Mouse (Mus musculus) thymus, postnatal 36 days (tissue): Measurements from ENCODE around the gene Serpina10.
A peak's percentile ranks its signal among the peaks of the same experiment; 100 is the strongest.
"Not testable (repeated sequence)": the region's sequence is repeated elsewhere in the genome, so short reads cannot be mapped to it uniquely, and the experiment has no call there.

Experiments
- DNase-seq, 2 experiments: peaks; one replicate each; pipeline ENCODE4 v3.0.0; 2022; ENCODE audit warnings: mixed read lengths in 2 of 2

The Serpina10 gene

GRCm38 (mm10) chr12:103631203-103631612, at the start of gene Serpina10:
Gene Serpina10, minus strand, starts transcription at chr12:103631444.
- no peak for DNase-seq

- DNase-seq, result not testable (repeated sequence)
Measured at GRCm38 (mm10) chr12:103679853-103680252, 48.6 kb upstream of the Serpina10 start.

GRCm38 (mm10) chr12:103676039-103676438, 44.8 kb upstream of the Serpina10 start, which contains the start of gene Serpina16:
Gene Serpina16, minus strand, starts transcription at chr12:103676139.
- DNase-seq, result no peak

GRCm38 (mm10) chr12:103673179-103673578, 41.9 kb upstream of the Serpina10 start:
- no peak for DNase-seq

GRCm38 (mm10) chr12:103671483-103671882, 40.2 kb upstream of the Serpina10 start:
- DNase-seq, result no peak

GRCm38 (mm10) chr12:103670964-103671363, 39.7 kb upstream of the Serpina10 start:
- DNase-seq, result no peak

- DNase-seq, result no peak
Measured at GRCm38 (mm10) chr12:103670344-103670743, 39.1 kb upstream of the Serpina10 start.

GRCm38 (mm10) chr12:103665286-103665685, 34.0 kb upstream of the Serpina10 start:
- no peak for DNase-seq

- DNase-seq, result not testable (repeated sequence)
Measured at GRCm38 (mm10) chr12:103662053-103662452, 30.8 kb upstream of the Serpina10 start.

- no peak for DNase-seq
Measured at GRCm38 (mm10) chr12:103660076-103660475, 28.8 kb upstream of the Serpina10 start.

- DNase-seq, result no peak
Measured at GRCm38 (mm10) chr12:103659171-103659570, 27.9 kb upstream of the Serpina10 start.

- no peak for DNase-seq
Measured at GRCm38 (mm10) chr12:103657991-103658390, 26.7 kb upstream of the Serpina10 start.

- DNase-seq, result no peak
Measured at GRCm38 (mm10) chr12:103656848-103657626, 25.8 kb upstream of the Serpina10 start, which contains the start of gene Serpina6. Gene Serpina6, minus strand, starts transcription at chr12:103657212.

GRCm38 (mm10) chr12:103655123-103656044, 24.1 kb upstream of the Serpina10 start:
- DNase-seq, result no peak

GRCm38 (mm10) chr12:103653836-103654235, 22.6 kb upstream of the Serpina10 start:
- DNase-seq, result no peak

- no peak for DNase-seq
Measured at GRCm38 (mm10) chr12:103646314-103646713, 15.1 kb upstream of the Serpina10 start.

- DNase-seq, result no peak
Measured at GRCm38 (mm10) chr12:103644601-103645000, 13.4 kb upstream of the Serpina10 start.

GRCm38 (mm10) chr12:103643818-103644217, 12.6 kb upstream of the Serpina10 start:
- no peak for DNase-seq

GRCm38 (mm10) chr12:103643336-103643735, 12.1 kb upstream of the Serpina10 start:
- DNase-seq, result peak; percentile 20 to 46

GRCm38 (mm10) chr12:103635846-103636245, 4.6 kb upstream of the Serpina10 start:
- no peak for DNase-seq

- no peak for DNase-seq
Measured at GRCm38 (mm10) chr12:103634430-103634829, 3.2 kb upstream of the Serpina10 start.

GRCm38 (mm10) chr12:103616860-103617261, 14.4 kb downstream of the Serpina10 start:
- DNase-seq, result no peak

GRCm38 (mm10) chr12:103615734-103616133, 15.5 kb downstream of the Serpina10 start:
- no peak for DNase-seq
